Mouse (Mus musculus) liver, postnatal 0 days (tissue): ENCODE measurements around the gene Etv5.

ENCODE experiments used
- CTCF ChIP-seq: sonication (generic); IDR thresholded peaks from 2 replicates; pipeline ENCODE4 v1.5.1; 2016; ENCODE audit warnings: antibody characterized with exemption, low read depth
- EP300 ChIP-seq: IDR thresholded peaks from 2 replicates; pipeline ENCODE4 v1.6.1; 2016; ENCODE audit warnings: antibody characterized with exemption, low read depth, mild to moderate bottlenecking

GRCm38 (mm10) chr16:22380981-22381380, 58.5 kb downstream of the Etv5 start:
- TF ChIP-seq CTCF, result no peak
- TF ChIP-seq EP300, result no peak
